Mouse (Mus musculus) MEL (cell line): ENCODE data around the gene Braf. TPM values are rescaled to one million over a fixed set of nuclear protein-coding genes. Genes with fewer than 3 reads are reported as not detected.

Source experiments
- DNase-seq: peaks from one replicate; pipeline ENCODE4 v3.0.0; 2011; ENCODE audit warnings: low read depth, low spot score
- H3K27ac ChIP-seq: 2 replicates; pipeline ENCODE4 v1.5.1; 2012; ENCODE audit warnings: low read depth, mild to moderate bottlenecking, control low read depth, low read length, moderate library complexity; ENCODE audit not compliant: control insufficient read depth
- H3K27me3 ChIP-seq, 2 experiments: fragments of 150-350 bp in 1 of 2; sonication (generic) in 1 of 2; 2 replicates each; pipeline ENCODE4 v1.6.1; 2012; ENCODE audit warnings: low read length in 2 of 2, mild to moderate bottlenecking in 2 of 2, improper control_type of control experiment in 1 of 2, moderate library complexity in 1 of 2; ENCODE audit not compliant: insufficient read depth in 2 of 2, control insufficient read depth in 1 of 2
- H3K36me3 ChIP-seq, 2 experiments: 2 replicates each; pipeline ENCODE4 v1.6.1; 2012 to 2014; ENCODE audit warnings: low read length in 2 of 2, improper control_type of control experiment in 1 of 2, inconsistent platforms in 1 of 2, mild to moderate bottlenecking in 1 of 2; ENCODE audit not compliant: insufficient read depth in 2 of 2, control insufficient read depth in 1 of 2
- H3K4me1 ChIP-seq, 2 experiments: fragments of 150-350 bp in 1 of 2; sonication (generic) in 1 of 2; 2 replicates each; pipeline ENCODE4 v1.6.1; 2012; ENCODE audit warnings: low read length in 2 of 2, improper control_type of control experiment in 1 of 2, mild to moderate bottlenecking in 1 of 2; ENCODE audit not compliant: insufficient read depth in 2 of 2, control insufficient read depth in 1 of 2
- H3K4me3 ChIP-seq, 2 experiments: fragments of 150-350 bp in 1 of 2; sonication (generic) in 1 of 2; 2 replicates each; pipeline ENCODE4 v1.5.1; 2012; ENCODE audit warnings: low read depth in 2 of 2, low read length in 2 of 2, mild to moderate bottlenecking in 2 of 2, moderate library complexity in 2 of 2, control low read depth in 1 of 2, improper control_type of control experiment in 1 of 2; ENCODE audit not compliant: control insufficient read depth in 1 of 2, insufficient read depth in 1 of 2
- H3K79me2 ChIP-seq: 2 replicates; pipeline ENCODE4 v1.6.1; 2012; ENCODE audit warnings: mild to moderate bottlenecking, low read length, moderate library complexity; ENCODE audit not compliant: control insufficient read depth, poor library complexity, insufficient read depth
- H3K9ac ChIP-seq: 2 replicates; pipeline ENCODE4 v1.6.1; 2012; ENCODE audit warnings: low read depth, mild to moderate bottlenecking, control low read depth, low read length, moderate library complexity; ENCODE audit not compliant: control insufficient read depth, poor library complexity, severe bottlenecking
- H3K9me3 ChIP-seq: fragments of 150-350 bp; sonication (generic); replicated peaks from 2 replicates; pipeline ENCODE4 v1.6.1; 2012; ENCODE audit warnings: mild to moderate bottlenecking, low read length, improper control_type of control experiment, moderate library complexity; ENCODE audit not compliant: insufficient read depth
- BHLHE40 ChIP-seq: IDR thresholded peaks from 2 replicates; pipeline ENCODE4 v1.6.1; 2012; ENCODE audit warnings: low read depth, mild to moderate bottlenecking, inconsistent platforms, low read length, improper control_type of control experiment, borderline replicate concordance
- CHD1 ChIP-seq: IDR thresholded peaks from 2 replicates; pipeline ENCODE4 v1.6.1; 2012; ENCODE audit warnings: low read depth, mild to moderate bottlenecking, inconsistent platforms, low read length, improper control_type of control experiment
- CHD2 ChIP-seq: IDR thresholded peaks from 2 replicates; pipeline ENCODE4 v1.6.1; 2011; ENCODE audit warnings: low read length, improper control_type of control experiment
- CTCF ChIP-seq, 3 experiments: IDR thresholded peaks in 2 of 3; conservative IDR thresholded peaks in 1 of 3; 2 replicates each; pipeline ENCODE4 v1.5.1; 2011 to 2012; ENCODE audit warnings: low read length in 3 of 3, low read depth in 2 of 3, mild to moderate bottlenecking in 2 of 3, improper control_type of control experiment in 1 of 3, inconsistent platforms in 1 of 3, mixed read lengths in 1 of 3, moderate library complexity in 1 of 3; ENCODE audit not compliant: control insufficient read depth in 1 of 3, insufficient read depth in 1 of 3, poor library complexity in 1 of 3, severe bottlenecking in 1 of 3
- ELF1 ChIP-seq: IDR thresholded peaks from 2 replicates; pipeline ENCODE4 v1.6.1; 2014; ENCODE audit warnings: low read depth, mild to moderate bottlenecking, inconsistent platforms, low read length, improper control_type of control experiment, moderate library complexity
- EP300 ChIP-seq, 2 experiments: IDR thresholded peaks; 2 replicates each; pipeline ENCODE4 v1.6.1; 2011; ENCODE audit warnings: improper control_type of control experiment in 2 of 2, low read length in 2 of 2, low read depth in 1 of 2, mild to moderate bottlenecking in 1 of 2
- ETS1 ChIP-seq: IDR thresholded peaks from 2 replicates; pipeline ENCODE4 v1.6.1; 2012; ENCODE audit warnings: low read depth, mild to moderate bottlenecking, inconsistent platforms, low read length, improper control_type of control experiment, moderate library complexity
- GABPA ChIP-seq: IDR thresholded peaks from 2 replicates; pipeline ENCODE4 v1.6.1; 2012; ENCODE audit warnings: low read depth, mild to moderate bottlenecking, inconsistent platforms, low read length, improper control_type of control experiment, moderate library complexity
- HCFC1 ChIP-seq: IDR thresholded peaks from 2 replicates; pipeline ENCODE4 v1.6.1; 2012; ENCODE audit warnings: low read depth, mild to moderate bottlenecking, inconsistent platforms, low read length, improper control_type of control experiment, moderate library complexity
- JUND ChIP-seq: IDR thresholded peaks from 2 replicates; pipeline ENCODE4 v1.6.1; 2011; ENCODE audit warnings: low read depth, mild to moderate bottlenecking, improper control_type of control experiment, low read length
- KAT2A ChIP-seq: conservative IDR thresholded peaks from 2 replicates; pipeline ENCODE4 v1.6.1; 2012; ENCODE audit warnings: low read depth, low read length, improper control_type of control experiment, inconsistent platforms
- MAFK ChIP-seq: IDR thresholded peaks from 2 replicates; pipeline ENCODE4 v1.6.1; 2011; ENCODE audit warnings: low read depth, mild to moderate bottlenecking, low read length, improper control_type of control experiment, borderline replicate concordance
- MAX ChIP-seq: IDR thresholded peaks from 2 replicates; pipeline ENCODE4 v1.6.1; 2011; ENCODE audit warnings: low read length, improper control_type of control experiment
- MAZ ChIP-seq: IDR thresholded peaks from 2 replicates; pipeline ENCODE4 v1.6.1; 2012; ENCODE audit warnings: low read depth, mild to moderate bottlenecking, inconsistent platforms, low read length, improper control_type of control experiment
- MEF2A ChIP-seq: IDR thresholded peaks from 2 replicates; pipeline ENCODE4 v1.6.1; 2014; ENCODE audit warnings: low read depth, mild to moderate bottlenecking, inconsistent platforms, low read length, improper control_type of control experiment; ENCODE audit not compliant: poor library complexity, insufficient replicate concordance, severe bottlenecking; ENCODE audit errors: extremely low read depth
- MXI1 ChIP-seq: IDR thresholded peaks from 2 replicates; pipeline ENCODE4 v1.6.1; 2011; ENCODE audit warnings: mild to moderate bottlenecking, low read depth, low read length, improper control_type of control experiment
- MYB ChIP-seq: IDR thresholded peaks from 2 replicates; pipeline ENCODE4 v1.6.1; 2011; ENCODE audit warnings: mild to moderate bottlenecking, low read depth, low read length, improper control_type of control experiment
- NRF1 ChIP-seq: IDR thresholded peaks from 2 replicates; pipeline ENCODE4 v1.6.1; 2014; ENCODE audit warnings: low read depth, mild to moderate bottlenecking, inconsistent platforms, low read length, improper control_type of control experiment, moderate library complexity; ENCODE audit not compliant: poor library complexity, insufficient read depth, severe bottlenecking
- POLR2A ChIP-seq, 2 experiments: IDR thresholded peaks; 2 replicates each; pipeline ENCODE4 v1.6.1; 2011 to 2012; ENCODE audit warnings: low read length in 2 of 2, mild to moderate bottlenecking in 2 of 2, control low read depth in 1 of 2, improper control_type of control experiment in 1 of 2, low read depth in 1 of 2, moderate library complexity in 1 of 2; ENCODE audit not compliant: control insufficient read depth in 1 of 2, insufficient read depth in 1 of 2, poor library complexity in 1 of 2
- POLR2AphosphoS2 ChIP-seq: IDR thresholded peaks from 2 replicates; pipeline ENCODE4 v1.6.1; 2011; ENCODE audit warnings: low read length, improper control_type of control experiment
- POLR2AphosphoS5 ChIP-seq: IDR thresholded peaks from 2 replicates; pipeline ENCODE4 v1.6.1; 2012; ENCODE audit warnings: low read depth, borderline replicate concordance, mild to moderate bottlenecking, inconsistent platforms, low read length, moderate library complexity, mixed read lengths
- SIN3A ChIP-seq: IDR thresholded peaks from 2 replicates; pipeline ENCODE4 v1.6.1; 2012; ENCODE audit warnings: low read length, improper control_type of control experiment, inconsistent platforms
- TBP ChIP-seq: IDR thresholded peaks from 2 replicates; pipeline ENCODE4 v1.8.0; 2011; ENCODE audit warnings: low read depth, low read length, improper control_type of control experiment
- TCF12 ChIP-seq: IDR thresholded peaks from 2 replicates; pipeline ENCODE4 v1.6.1; 2014; ENCODE audit warnings: low read depth, mild to moderate bottlenecking, inconsistent platforms, low read length, improper control_type of control experiment, moderate library complexity
- UBTF ChIP-seq: IDR thresholded peaks from 2 replicates; pipeline ENCODE4 v1.6.1; 2012; ENCODE audit warnings: low read depth, mild to moderate bottlenecking, inconsistent platforms, low read length, improper control_type of control experiment, moderate library complexity, borderline replicate concordance; ENCODE audit not compliant: insufficient read depth
- USF1 ChIP-seq: IDR thresholded peaks from 2 replicates; pipeline ENCODE4 v1.6.1; 2014; ENCODE audit warnings: low read depth, mild to moderate bottlenecking, inconsistent platforms, low read length, improper control_type of control experiment, moderate library complexity
- USF2 ChIP-seq, 2 experiments: IDR thresholded peaks; 2 replicates each; pipeline ENCODE4 v1.6.1; 2011 to 2012; ENCODE audit warnings: improper control_type of control experiment in 2 of 2, low read length in 2 of 2, borderline replicate concordance in 1 of 2, inconsistent platforms in 1 of 2, low read depth in 1 of 2, mild to moderate bottlenecking in 1 of 2; ENCODE audit not compliant: insufficient read depth in 1 of 2
- ZC3H11A ChIP-seq: IDR thresholded peaks from 2 replicates; pipeline ENCODE4 v1.6.1; 2012; ENCODE audit warnings: low read depth, mild to moderate bottlenecking, inconsistent platforms, low read length, improper control_type of control experiment
- ZMIZ1 ChIP-seq: IDR thresholded peaks from 2 replicates; pipeline ENCODE4 v1.6.1; 2012; ENCODE audit warnings: low read depth, mild to moderate bottlenecking, inconsistent platforms, low read length, improper control_type of control experiment, moderate library complexity
- polyA plus RNA-seq, 2 experiments: library from polyadenylated mRNA; stranded (reverse) in 1 of 2; unstranded in 1 of 2; fragments of >175 nt in 1 of 2; fragments of >200 nt in 1 of 2; gene quantifications; 2 replicates each; pipeline versions ENCODE4 v1.2.1 to v1.2.4; 2012; ENCODE audit warnings: low replicate concordance in 2 of 2, low read depth in 1 of 2; ENCODE audit not compliant: insufficient read length in 2 of 2, insufficient read depth in 1 of 2, missing spikeins in 1 of 2
- total RNA-seq: library from RNA; depleted of rRNA; stranded (reverse); fragments of 300-350 nt; gene quantifications from 2 replicates; pipeline ENCODE4 v1.2.3, GENCODE M21; 2012; rRNA removed

Gene Braf
- total RNA-seq (6.3 and 7.6 TPM in 2 replicates), polyA plus RNA-seq (1 to 10 TPM in 1 of 2 experiments, not detected in 1; 8.4 TPM)

GRCm38 (mm10) chr6:39724866-39725711 lies at the start of gene Braf:
Braf (minus strand) TSS chr6:39725463.
- TF ChIP-seq MAX (peak; percentile 65; the same call in 1 of the 2 replicates), MXI1 (peak; percentile 57), ZMIZ1 (no peak), CHD1 (no peak), USF1 (no peak), POLR2A (IDR thresholded peaks at IDR 0.05; ENCODE audit: control insufficient read depth in 1 of 2, insufficient read depth in 1 of 2, low read depth in 1 of 2, low read length in 2 of 2, poor library complexity in 1 of 2) (peak; percentile 16 to 42; a peak in 1 of 4 replicates), NRF1 (0 out of 2 replicates have a peak, but pooled peaks have one; percentile 35), ZC3H11A (no peak), USF2 (IDR thresholded peaks at IDR 0.05; ENCODE audit: borderline replicate concordance in 1 of 2, insufficient read depth in 1 of 2, low read depth in 1 of 2, low read length in 2 of 2) (no peak), ELF1 (no peak), HCFC1 (peak; percentile 78), POLR2AphosphoS2 (no peak), CTCF (IDR thresholded peaks at IDR 0.05 in 2 of 3, conservative IDR thresholded peaks at IDR 0.05 in 1 of 3; ENCODE audit: control insufficient read depth in 1 of 3, insufficient read depth in 1 of 3, low read depth in 2 of 3, low read length in 3 of 3, poor library complexity in 1 of 3, severe bottlenecking in 1 of 3) (no peak), KAT2A (no peak), MYB (no peak), EP300 (IDR thresholded peaks at IDR 0.05; ENCODE audit: low read depth in 1 of 2, low read length in 2 of 2) (0 out of 4 replicates have a peak, but pooled peaks of 1 of the 2 experiments have one; percentile 24), SIN3A (peak; percentile 64), CHD2 (no peak), BHLHE40 (0 out of 2 replicates have a peak, but pooled peaks have one; percentile 17), POLR2AphosphoS5 (no peak), MAFK (no peak), JUND (no peak; the same call in 1 of the 2 replicates), TBP (0 out of 2 replicates have a peak, but pooled peaks have one; percentile 30), TCF12 (0 out of 2 replicates have a peak, but pooled peaks have one; percentile 31), ETS1 (peak; percentile 91), UBTF (no peak), MAZ (peak; percentile 67; the same call in 1 of the 2 replicates), MEF2A (no peak), GABPA (peak; percentile 94; the same call in 1 of the 2 replicates)
- TF ChIP-seq, all 39 proteins: peak for 13
- H3K4me3 ChIP-seq: peak within 1 kb of the TSS; percentile 69 to 99

More at GRCm38 (mm10) chr6:39724866-39725711, at the start of gene Braf:
- H3K4me1 ChIP-seq: peaks cover 0 to 7% of the 10 kb centered on the region in 2 experiments; a peak in 3 of 4 replicates
- peak within 1 kb of the TSS; percentile 89 for H3K9ac ChIP-seq
- H3K9me3 ChIP-seq: no peaks in the 10 kb centered on the region
- no peaks in the 10 kb centered on the region for H3K27me3 ChIP-seq
- DNase-seq: peak; percentile 87
- peaks cover 30% of the 10 kb centered on the region for H3K79me2 ChIP-seq
- H3K27ac ChIP-seq: peak within 1 kb of the TSS; percentile 6
- H3K36me3 ChIP-seq: peaks cover 0 to 10% of the 10 kb centered on the region in 2 experiments; a peak in 2 of 4 replicates
